Mouse (Mus musculus): ENCODE measurements around the gene Adgrg5. TPM values are rescaled to one million over a fixed set of nuclear protein-coding genes. Genes with fewer than 3 reads are reported as not detected.

Gene Adgrg5
- total and polyA plus RNA-seq, 3 experiments, result 0.87 to 3.2 (median 2.9) TPM

DNA sequence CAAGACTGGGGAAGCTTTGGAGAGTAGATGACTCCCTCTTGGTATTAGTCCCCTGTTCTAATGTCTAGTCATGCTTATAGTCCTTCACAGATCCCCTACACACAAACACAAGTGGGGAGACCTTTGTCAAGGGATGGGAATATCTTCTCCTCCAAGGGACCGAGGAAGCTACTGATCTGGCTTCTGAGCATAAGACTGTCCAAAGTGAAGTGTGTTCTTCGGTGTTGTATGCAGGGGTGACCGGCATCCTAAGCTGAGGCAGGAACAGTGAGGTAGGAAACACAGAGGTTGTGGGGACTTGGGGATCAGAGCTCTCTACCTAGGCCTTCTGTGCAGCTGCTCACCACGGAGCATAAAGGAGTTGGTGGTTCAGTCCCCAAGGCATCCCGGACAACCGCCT is 1.3 kb upstream of the Adgrg5 start:
- no peaks in the 10 kb centered on the region for H3K27me3 ChIP-seq (ENCODE audit: insufficient read depth, low read length)
- TF ChIP-seq CTCF (IDR thresholded peaks at IDR 0.05; ENCODE audit: low read depth, low read length), result no peak
- no peak for TF ChIP-seq TAL1 (conservative IDR thresholded peaks at IDR 0.05; ENCODE audit: low read depth, low read length)
- no peak for TF ChIP-seq POLR2AphosphoS5 (IDR thresholded peaks at IDR 0.05; ENCODE audit: insufficient replicate concordance, low read depth, low read length)
- TF ChIP-seq GATA1 (IDR thresholded peaks at IDR 0.05; ENCODE audit: borderline replicate concordance, low read length), result no peak
- no peak for TF ChIP-seq GATA2 (IDR thresholded peaks at IDR 0.05; ENCODE audit: borderline replicate concordance, low read depth, low read length)
- peaks cover 80% of the 10 kb centered on the region for H3K4me1 ChIP-seq (ENCODE audit: insufficient read depth, low read depth, low read length)
- ATAC-seq (ENCODE audit: extremely low read depth, insufficient number of reproducible peaks, low FRiP score, poor library complexity, severe bottlenecking), result no peak
- H3K9me3 ChIP-seq (replicated peaks), result no peaks in the 10 kb centered on the region
- no peak for DNase-seq (ENCODE audit: low spot score)
- no peaks in the 10 kb centered on the region for H3K36me3 ChIP-seq (replicated peaks)
- H3K4me3 ChIP-seq (ENCODE audit: low read depth, low read length), result peak overlapping the region; percentile 65; the same call in 1 of the 2 replicates

DNA sequence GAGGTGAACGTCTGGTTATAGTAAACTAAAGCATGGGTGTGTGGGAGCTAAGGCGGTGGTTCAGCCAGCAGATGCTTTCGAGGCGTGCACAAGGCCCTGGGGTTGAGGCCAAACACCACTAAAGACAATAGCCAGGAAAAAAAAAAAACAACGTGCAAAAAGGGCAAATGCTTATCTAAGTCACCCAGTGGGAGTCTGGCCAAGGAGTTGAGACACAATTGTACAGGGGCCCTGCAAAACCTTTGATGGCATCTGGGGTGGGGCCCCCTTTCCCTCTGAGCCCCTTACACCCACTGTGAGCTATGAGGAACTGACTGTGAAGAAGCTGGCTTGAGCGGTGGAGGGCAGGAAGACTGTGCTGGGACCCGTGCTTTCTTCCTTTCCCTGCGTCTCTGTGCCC is 892 bp upstream of the Adgrg5 start:
- Histone ChIP-seq H3K36me3 (replicated peaks) (no peaks in the 10 kb centered on the region), H3K9me3 (replicated peaks) (no peaks in the 10 kb centered on the region), H3K4me1 (ENCODE audit: insufficient read depth, low read depth, low read length) (peaks cover 77% of the 10 kb centered on the region), H3K27me3 (ENCODE audit: insufficient read depth, low read length) (no peaks in the 10 kb centered on the region), H3K4me3 (ENCODE audit: low read depth, low read length) (peak overlapping the region; percentile 65; the same call in 1 of the 2 replicates)
- no peak for TF ChIP-seq GATA1 (IDR thresholded peaks at IDR 0.05; ENCODE audit: borderline replicate concordance, low read length)
- TF ChIP-seq TAL1 (conservative IDR thresholded peaks at IDR 0.05; ENCODE audit: low read depth, low read length), result peak; percentile 70
- ATAC-seq (ENCODE audit: extremely low read depth, insufficient number of reproducible peaks, low FRiP score, poor library complexity, severe bottlenecking) (peak; percentile 78), DNase-seq (ENCODE audit: low spot score) (peak; percentile 85)

DNA sequence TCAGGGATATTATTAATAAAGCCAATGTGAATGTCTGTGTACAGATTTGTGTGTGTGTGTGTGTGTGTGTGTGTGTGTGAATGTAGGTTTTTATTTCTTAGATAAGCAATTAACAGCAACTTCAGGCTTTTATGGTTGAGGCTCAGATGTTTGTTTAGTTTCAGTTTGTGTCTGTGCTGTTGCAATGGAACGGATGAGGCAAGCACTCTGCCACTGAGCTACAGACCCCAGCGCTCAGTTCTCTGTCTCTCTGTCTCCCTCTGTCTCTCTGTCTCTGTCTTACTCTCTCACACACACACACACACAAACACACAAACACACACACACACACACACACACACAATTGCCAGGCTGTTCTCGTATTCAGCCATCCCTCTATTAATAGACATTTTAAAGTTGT is 4.7 kb downstream of the Adgrg5 start:
- no peaks in the 10 kb centered on the region for H3K9me3 ChIP-seq (replicated peaks)
- peaks cover 43% of the 10 kb centered on the region for H3K4me1 ChIP-seq (ENCODE audit: insufficient read depth, low read depth, low read length)
- ATAC-seq (ENCODE audit: extremely low read depth, insufficient number of reproducible peaks, low FRiP score, poor library complexity, severe bottlenecking) (no peak), DNase-seq (ENCODE audit: low spot score) (no peak)
- H3K27me3 ChIP-seq (ENCODE audit: insufficient read depth, low read length), result no peaks in the 10 kb centered on the region
- TF ChIP-seq POLR2AphosphoS5 (IDR thresholded peaks at IDR 0.05; ENCODE audit: insufficient replicate concordance, low read depth, low read length) (no peak), GATA2 (IDR thresholded peaks at IDR 0.05; ENCODE audit: borderline replicate concordance, low read depth, low read length) (no peak), GATA1 (IDR thresholded peaks at IDR 0.05; ENCODE audit: borderline replicate concordance, low read length) (no peak), CTCF (IDR thresholded peaks at IDR 0.05; ENCODE audit: low read depth, low read length) (no peak), TAL1 (conservative IDR thresholded peaks at IDR 0.05; ENCODE audit: low read depth, low read length) (no peak)
- no peak overlapping the region for H3K4me3 ChIP-seq (ENCODE audit: low read depth, low read length)
- H3K36me3 ChIP-seq (replicated peaks), result no peaks in the 10 kb centered on the region

DNA sequence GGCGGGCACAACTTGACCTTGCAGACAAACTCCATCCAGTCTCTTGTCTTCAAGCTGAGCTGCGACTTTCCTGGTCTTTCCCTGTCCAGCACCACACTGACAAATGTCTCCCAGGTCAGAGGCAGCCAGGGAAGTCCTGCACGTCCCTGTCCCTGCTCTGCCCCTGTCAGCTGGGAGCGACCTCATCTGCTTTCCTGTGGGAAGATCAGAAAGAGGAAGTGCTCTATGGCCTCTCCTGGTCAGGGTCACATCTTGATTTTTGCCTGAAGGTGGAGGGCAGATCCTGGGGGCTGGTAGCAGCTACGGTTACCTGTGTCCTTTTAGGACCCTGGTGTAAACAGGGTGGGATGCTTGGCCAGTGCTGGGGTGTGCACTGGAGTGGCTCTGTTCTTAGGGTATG is 10.4 kb downstream of the Adgrg5 start:
- H3K27me3 ChIP-seq (ENCODE audit: insufficient read depth, low read length), result peaks cover 46% of the 10 kb centered on the region
- no peak overlapping the region for H3K4me3 ChIP-seq (ENCODE audit: low read depth, low read length)
- H3K4me1 ChIP-seq (ENCODE audit: insufficient read depth, low read depth, low read length), result peaks cover 26% of the 10 kb centered on the region
- DNase-seq (ENCODE audit: low spot score) (no peak), ATAC-seq (ENCODE audit: extremely low read depth, insufficient number of reproducible peaks, low FRiP score, poor library complexity, severe bottlenecking) (no peak)
- H3K9me3 ChIP-seq (replicated peaks), result no peaks in the 10 kb centered on the region
- TF ChIP-seq TAL1 (conservative IDR thresholded peaks at IDR 0.05; ENCODE audit: low read depth, low read length), result no peak
- H3K36me3 ChIP-seq (replicated peaks), result peaks cover 15% of the 10 kb centered on the region

DNA sequence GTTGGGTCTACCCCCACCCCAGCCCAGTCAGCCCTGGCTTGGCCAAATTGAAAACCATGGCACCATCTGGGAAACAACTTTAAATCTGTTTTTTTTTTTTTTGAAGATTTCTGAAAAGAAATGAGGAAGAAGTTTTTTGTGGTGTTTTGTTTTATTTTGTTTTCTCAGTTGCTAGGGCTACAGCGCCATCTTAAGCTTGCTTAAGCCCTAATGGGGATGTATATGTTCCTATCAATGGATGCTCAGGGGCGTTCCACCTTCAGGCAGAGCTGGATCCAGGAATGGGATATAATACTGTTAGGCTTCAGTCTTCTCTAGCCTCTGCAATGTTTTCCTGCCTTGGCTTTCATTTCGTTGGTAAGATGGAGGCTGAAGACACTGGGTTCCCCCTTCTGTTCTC is 11.7 kb downstream of the Adgrg5 start:
- Histone ChIP-seq H3K27me3 (ENCODE audit: insufficient read depth, low read length) (peaks cover 48% of the 10 kb centered on the region), H3K4me3 (ENCODE audit: low read depth, low read length) (no peak overlapping the region), H3K36me3 (replicated peaks) (peaks cover 15% of the 10 kb centered on the region), H3K4me1 (ENCODE audit: insufficient read depth, low read depth, low read length) (peaks cover 22% of the 10 kb centered on the region), H3K9me3 (replicated peaks) (no peaks in the 10 kb centered on the region)
- no peak for ATAC-seq (ENCODE audit: extremely low read depth, insufficient number of reproducible peaks, low FRiP score, poor library complexity, severe bottlenecking)
- no peak for TF ChIP-seq POLR2AphosphoS5 (IDR thresholded peaks at IDR 0.05; ENCODE audit: insufficient replicate concordance, low read depth, low read length)
- no peak for TF ChIP-seq TAL1 (conservative IDR thresholded peaks at IDR 0.05; ENCODE audit: low read depth, low read length)
- TF ChIP-seq CTCF (IDR thresholded peaks at IDR 0.05; ENCODE audit: low read depth, low read length), result no peak
- no peak for TF ChIP-seq GATA1 (IDR thresholded peaks at IDR 0.05; ENCODE audit: borderline replicate concordance, low read length)
- no peak for TF ChIP-seq GATA2 (IDR thresholded peaks at IDR 0.05; ENCODE audit: borderline replicate concordance, low read depth, low read length)
- DNase-seq (ENCODE audit: low spot score), result no peak

DNA sequence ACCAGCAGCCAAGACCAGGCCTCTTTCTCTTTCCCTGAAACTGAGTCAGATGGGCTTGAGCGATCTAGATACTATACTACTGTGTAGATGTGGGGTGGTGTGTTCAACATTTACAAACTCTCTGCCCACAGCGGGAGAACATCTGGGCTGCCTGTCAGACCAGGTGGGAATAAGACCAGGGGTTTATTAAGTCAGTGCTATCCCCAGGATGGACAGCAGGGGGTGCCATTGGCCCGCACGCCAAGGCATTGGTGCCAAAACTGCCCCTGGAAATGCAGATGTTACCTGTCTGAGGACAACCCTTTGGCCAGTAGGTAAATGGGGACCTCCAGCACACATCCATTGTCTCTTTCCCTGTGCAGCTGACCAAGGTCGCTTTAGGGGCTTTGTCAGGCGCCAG is 19.1 kb downstream of the Adgrg5 start:
- DNase-seq (ENCODE audit: low spot score) (peak; percentile 37), ATAC-seq (ENCODE audit: extremely low read depth, insufficient number of reproducible peaks, low FRiP score, poor library complexity, severe bottlenecking) (no peak; the same call in 1 of the 2 replicates)
- H3K9me3 ChIP-seq (replicated peaks), result no peaks in the 10 kb centered on the region
- TF ChIP-seq CTCF (IDR thresholded peaks at IDR 0.05; ENCODE audit: low read depth, low read length) (peak; percentile 97), TAL1 (conservative IDR thresholded peaks at IDR 0.05; ENCODE audit: low read depth, low read length) (no peak), GATA1 (IDR thresholded peaks at IDR 0.05; ENCODE audit: borderline replicate concordance, low read length) (no peak), POLR2AphosphoS5 (IDR thresholded peaks at IDR 0.05; ENCODE audit: insufficient replicate concordance, low read depth, low read length) (no peak), GATA2 (IDR thresholded peaks at IDR 0.05; ENCODE audit: borderline replicate concordance, low read depth, low read length) (no peak)
- peaks cover 4% of the 10 kb centered on the region for H3K36me3 ChIP-seq (replicated peaks)
- H3K27me3 ChIP-seq (ENCODE audit: insufficient read depth, low read length), result peaks cover 64% of the 10 kb centered on the region
- no peak overlapping the region for H3K4me3 ChIP-seq (ENCODE audit: low read depth, low read length)
- H3K4me1 ChIP-seq (ENCODE audit: insufficient read depth, low read depth, low read length), result peaks cover 22% of the 10 kb centered on the region

DNA sequence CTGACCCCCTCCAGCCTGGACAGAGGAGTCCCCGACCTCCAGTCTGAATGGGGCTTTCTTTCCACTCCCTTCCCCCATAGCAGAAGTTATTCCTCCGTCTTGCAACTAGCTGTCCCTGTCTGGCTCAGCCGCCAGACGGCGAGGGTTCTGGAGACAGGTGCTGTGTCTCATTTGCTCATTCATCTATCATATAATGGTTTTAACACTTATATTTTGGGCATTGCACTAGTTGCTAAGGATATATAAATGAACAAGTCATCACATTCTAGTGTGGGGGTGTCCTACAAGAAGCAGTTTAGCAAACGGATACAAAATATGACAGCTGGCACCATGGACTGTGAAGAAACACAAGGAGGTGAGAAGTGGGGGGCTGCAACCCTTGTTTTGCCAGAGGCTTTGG is 21.7 kb downstream of the Adgrg5 start:
- H3K4me3 ChIP-seq (ENCODE audit: low read depth, low read length), result no peak overlapping the region
- ATAC-seq (ENCODE audit: extremely low read depth, insufficient number of reproducible peaks, low FRiP score, poor library complexity, severe bottlenecking) (no peak), DNase-seq (ENCODE audit: low spot score) (no peak)
- peaks cover 32% of the 10 kb centered on the region for H3K4me1 ChIP-seq (ENCODE audit: insufficient read depth, low read depth, low read length)
- no peaks in the 10 kb centered on the region for H3K36me3 ChIP-seq (replicated peaks)
- H3K9me3 ChIP-seq (replicated peaks), result no peaks in the 10 kb centered on the region
- TF ChIP-seq GATA1 (IDR thresholded peaks at IDR 0.05; ENCODE audit: borderline replicate concordance, low read length), result no peak
- no peak for TF ChIP-seq CTCF (IDR thresholded peaks at IDR 0.05; ENCODE audit: low read depth, low read length)
- TF ChIP-seq POLR2AphosphoS5 (IDR thresholded peaks at IDR 0.05; ENCODE audit: insufficient replicate concordance, low read depth, low read length), result no peak
- TF ChIP-seq TAL1 (conservative IDR thresholded peaks at IDR 0.05; ENCODE audit: low read depth, low read length), result no peak
- no peak for TF ChIP-seq GATA2 (IDR thresholded peaks at IDR 0.05; ENCODE audit: borderline replicate concordance, low read depth, low read length)
- H3K27me3 ChIP-seq (ENCODE audit: insufficient read depth, low read length), result peaks cover 49% of the 10 kb centered on the region
